Mouse (Mus musculus): ENCODE data around the gene Bicral. TPM values are rescaled to one million over a fixed set of nuclear protein-coding genes. Genes with fewer than 3 reads are reported as not detected.

Gene Bicral
- polyA plus RNA-seq (2012; rRNA removed): 7.2 and 11.8 TPM in 2 replicates

DNA sequence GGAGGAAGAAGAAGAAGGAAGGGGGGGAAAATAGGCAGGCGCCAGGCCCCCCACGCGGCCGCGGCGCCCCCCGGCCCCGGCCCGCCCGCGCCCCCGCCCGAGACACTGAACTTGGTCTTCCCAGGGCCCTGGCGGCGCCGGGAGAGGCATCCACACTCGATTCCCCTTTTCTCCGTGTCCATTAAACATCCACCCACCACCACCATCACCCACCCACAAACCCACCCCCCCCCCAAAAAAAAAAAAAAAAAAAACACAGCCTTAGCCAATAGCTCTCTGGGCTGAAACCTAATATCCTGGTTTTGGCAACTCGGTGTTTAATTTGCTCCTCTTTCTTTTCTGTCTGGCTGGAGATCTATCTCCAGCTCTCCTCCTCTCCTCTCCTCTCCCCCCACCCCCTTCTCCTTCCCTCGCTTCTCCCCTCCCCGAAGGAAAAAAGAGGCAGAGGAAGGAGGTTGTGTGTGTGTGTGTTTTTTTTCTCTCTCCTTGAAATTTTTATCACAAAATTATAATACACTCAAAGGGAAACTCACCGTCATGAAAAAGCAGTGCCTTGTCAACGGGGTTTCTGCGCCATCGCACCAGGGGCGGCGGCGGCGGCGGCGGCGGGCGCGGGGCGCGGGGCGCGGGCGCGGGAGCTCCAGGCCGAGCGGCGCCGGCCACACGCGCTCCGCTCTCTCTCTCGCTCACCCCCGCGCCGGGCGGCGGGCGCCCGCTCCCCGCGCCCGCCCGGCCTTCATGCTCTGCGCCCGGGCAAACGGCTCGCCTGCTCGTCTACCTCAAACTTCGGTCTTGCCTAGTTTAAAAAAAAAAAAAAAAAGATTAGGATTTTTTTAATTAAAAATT, at the start of gene Bicral:
Bicral (minus strand) TSS at position 580 of the 846 bp plus-strand sequence.

DNA sequence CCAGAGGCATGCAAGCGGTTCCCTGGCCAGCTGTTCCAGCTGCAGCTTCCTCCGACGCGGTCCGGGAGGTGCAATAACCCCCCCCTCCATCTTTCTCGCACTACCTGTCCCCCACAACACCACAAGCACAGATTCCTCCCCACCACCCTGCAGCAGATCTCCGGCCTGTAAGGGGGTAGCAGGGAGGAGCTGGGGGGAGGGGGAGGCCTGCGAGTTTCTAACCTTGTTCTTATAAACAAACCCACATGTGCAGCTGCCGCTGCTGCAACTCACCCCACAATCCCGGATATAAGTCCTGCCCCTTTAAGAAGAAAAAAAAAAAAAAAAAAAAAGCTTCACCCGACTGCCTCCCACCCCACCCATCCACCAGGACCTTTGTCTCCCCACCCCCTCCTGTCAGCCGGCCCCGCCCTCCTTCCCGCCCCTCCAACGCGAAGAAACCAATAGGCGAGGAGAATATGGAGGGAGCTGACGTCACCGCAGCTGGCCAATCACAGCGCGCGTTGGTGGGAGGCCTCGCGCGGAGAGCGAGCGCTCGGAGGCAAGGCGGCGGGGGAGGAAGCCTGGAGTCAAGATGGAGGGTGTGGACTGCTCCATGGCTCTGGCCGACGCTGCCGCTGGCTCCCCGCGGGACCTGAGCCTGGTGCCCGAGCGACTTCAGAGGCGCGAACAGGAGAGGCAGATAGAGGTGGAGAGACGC, 32.0 kb upstream of the Bicral start, which contains the start of gene Tbcc:
Tbcc (plus strand) TSS at position 569 of the 700 bp plus-strand sequence.

DNA sequence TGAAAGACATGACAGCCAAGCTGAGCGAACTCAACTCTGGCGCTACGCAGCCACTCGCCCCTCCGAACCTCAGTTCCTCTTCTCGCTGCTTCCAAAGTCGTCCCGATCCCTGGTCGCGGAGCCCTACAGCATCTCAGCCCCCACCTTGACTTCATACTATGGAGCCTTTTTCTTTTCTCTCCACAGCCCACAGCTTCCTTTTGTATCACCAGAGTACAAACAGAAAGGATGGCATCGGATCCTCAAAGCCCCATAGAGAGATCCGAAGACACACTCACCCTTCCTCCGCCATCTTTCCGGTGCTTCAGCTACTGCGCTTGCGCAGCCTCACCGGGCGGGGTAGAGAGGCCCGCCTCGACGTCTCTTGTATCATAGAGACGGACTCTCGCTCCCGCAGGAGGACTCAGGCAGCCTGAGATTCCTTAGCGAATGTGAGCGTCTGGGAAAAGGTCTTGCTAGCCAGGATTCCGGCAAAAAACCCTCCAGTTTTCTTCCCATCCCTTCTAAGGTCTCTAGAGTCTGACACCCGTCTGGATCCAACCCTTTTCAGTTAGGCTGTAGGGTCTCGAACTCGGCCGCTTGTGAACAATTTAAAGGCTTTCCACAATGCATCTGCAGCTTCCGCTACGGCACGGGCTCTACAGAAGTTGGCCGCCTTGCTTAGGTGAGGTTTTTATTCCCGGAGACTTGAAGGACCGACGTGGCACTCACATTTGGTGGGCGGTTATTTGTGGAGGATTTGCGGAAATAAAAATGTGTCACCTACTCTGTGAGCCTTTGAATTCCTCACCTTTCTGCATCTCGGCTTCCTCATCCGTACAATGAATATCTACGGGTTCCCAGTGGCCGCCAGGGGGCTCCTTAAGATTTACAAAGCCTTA, 75.7 kb downstream of the Bicral start, which contains the start of gene Rpl7l1:
Rpl7l1 (minus strand) TSS at position 332 of the 881 bp plus-strand sequence.

DNA sequence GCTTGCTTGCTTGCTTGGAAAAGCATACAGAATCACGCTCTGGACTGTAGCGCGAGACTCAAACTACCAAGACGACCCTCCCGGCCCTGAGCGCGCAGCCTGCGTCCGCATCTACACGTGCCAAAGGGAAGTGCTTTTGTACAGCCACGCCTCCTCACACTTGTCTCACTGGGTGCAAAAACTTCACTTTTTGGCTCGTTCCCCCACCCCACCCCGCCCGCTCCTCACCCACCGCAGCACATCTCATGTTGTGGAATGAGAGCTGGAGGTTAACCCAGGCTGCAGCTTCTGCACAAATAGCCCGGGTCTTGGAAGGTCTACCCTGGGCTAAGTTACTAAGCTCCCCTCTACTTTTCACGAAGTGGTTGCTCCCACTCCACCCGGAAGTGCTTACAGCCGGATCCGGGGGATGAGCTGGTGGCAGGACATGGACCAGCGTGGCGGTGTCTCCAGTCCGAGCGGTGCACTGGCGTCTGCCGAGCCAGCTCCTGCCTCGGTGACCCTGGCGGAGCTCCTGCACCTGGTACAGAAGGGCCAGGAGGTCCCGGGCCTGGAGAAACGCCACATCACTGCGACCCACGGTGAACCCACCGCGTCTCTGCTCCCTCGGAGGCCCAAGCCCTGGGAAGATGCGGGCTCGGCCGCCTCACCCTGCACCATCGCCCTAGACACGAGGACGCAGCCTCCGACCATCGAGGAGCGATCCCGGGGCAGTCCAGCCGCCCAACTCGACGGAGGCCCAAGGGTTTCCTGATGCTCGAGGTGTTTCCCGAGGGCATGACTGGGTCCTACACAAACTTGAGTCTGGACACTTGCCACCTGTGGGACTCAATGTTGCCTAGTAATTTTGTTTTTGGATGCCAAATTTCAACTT, 85.6 kb downstream of the Bicral start, which contains the start of gene 2310039H08Rik:
2310039H08Rik (plus strand) TSS at position 232 of the 874 bp plus-strand sequence.

DNA sequence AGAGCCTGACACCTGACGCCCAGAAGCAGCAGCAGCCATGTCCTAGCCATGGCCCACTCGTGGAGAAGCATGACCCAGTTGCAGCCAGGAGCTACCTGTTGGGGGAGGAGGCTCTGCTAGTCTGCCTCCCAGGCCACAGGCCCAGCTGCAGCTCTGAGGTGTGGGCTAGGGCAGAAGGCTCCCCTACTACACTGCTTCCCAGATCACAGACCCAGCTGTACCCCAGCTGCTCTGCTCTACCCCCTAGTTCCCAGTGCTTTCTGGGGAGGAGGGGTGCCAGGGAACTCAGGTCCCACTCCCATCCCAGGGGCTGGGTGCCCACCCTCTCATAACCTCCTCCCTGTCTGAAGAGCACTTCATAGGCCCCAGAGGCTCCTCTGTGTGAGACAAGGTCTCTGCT, 94.7 kb downstream of the Bicral start, which contains the start of gene Ptcra:
Ptcra (minus strand) TSS at position 169 of the 400 bp plus-strand sequence.

DNA sequence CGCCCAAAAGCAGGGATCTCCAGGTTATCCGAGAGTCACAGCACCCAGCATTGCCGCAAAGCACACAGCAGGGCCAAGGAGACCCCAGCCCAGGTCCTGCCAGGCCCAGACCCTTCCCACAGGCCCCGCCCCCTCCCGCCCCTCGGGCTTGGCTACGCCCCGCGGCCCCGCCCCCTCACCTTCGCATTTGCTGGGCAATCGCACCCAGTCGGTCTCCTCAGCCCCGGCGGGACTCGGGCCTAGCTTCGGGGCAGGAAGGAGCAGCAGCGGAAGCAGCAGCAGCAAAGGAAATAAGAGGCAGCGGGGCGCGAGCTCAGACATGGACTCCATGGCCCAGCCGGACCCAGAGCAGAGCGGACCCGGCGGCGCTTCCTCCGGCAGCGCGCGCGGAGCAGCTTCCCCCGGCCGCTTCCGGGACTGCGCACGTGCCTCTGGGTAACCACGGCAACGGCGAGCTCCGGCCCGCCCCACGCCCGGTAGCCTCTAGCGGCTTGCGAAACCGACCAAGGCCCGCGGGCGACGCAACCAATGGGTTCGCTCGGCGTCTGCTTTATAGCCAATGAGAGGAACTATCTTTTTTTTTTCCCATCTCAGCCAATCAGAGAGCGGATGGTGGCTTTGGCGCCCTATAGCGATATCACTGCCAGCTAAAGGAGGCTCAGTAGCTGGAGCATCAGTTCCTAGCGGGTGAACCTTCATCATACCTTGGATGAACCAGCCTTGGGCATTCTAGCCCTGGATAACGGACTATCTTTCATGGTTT, 106.3 kb downstream of the Bicral start, which contains the start of gene Cnpy3:
Cnpy3 (minus strand) TSS at position 421 of the 763 bp plus-strand sequence.

Other genes starting within 250 kb of the Bicral start
- 40.7 and 60.1 TPM in 2 replicates for gene Ptk7, start 229.0 kb downstream of the Bicral start, polyA plus RNA-seq (2012; rRNA removed)
- gene Klc4, start 212.5 kb downstream of the Bicral start, polyA plus RNA-seq (2012; rRNA removed): 25.8 and 35.8 TPM in 2 replicates
- gene Mrpl2, start 212.3 kb downstream of the Bicral start, polyA plus RNA-seq (2012; rRNA removed): 63.5 and 65.5 TPM in 2 replicates
- 89.0 and 89.5 TPM in 2 replicates for gene Cul7, start 208.1 kb downstream of the Bicral start, polyA plus RNA-seq (2012; rRNA removed)
- 43.1 and 50.9 TPM in 2 replicates for gene Rrp36, start 184.1 kb downstream of the Bicral start, polyA plus RNA-seq (2012; rRNA removed)
- 117 and 118 TPM in 2 replicates for gene Mea1, start 179.7 kb downstream of the Bicral start, polyA plus RNA-seq (2012; rRNA removed)
- gene Klhdc3, start 177.6 kb downstream of the Bicral start, polyA plus RNA-seq (2012; rRNA removed): 94.0 and 115 TPM in 2 replicates
- gene Ppp2r5d, start 153.4 kb downstream of the Bicral start, polyA plus RNA-seq (2012; rRNA removed): 106 and 117 TPM in 2 replicates
- 33.4 and 35.8 TPM in 2 replicates for gene Pex6, start 147.0 kb downstream of the Bicral start, polyA plus RNA-seq (2012; rRNA removed)
- 0.88 and 1.5 TPM in 2 replicates for gene Gnmt, start 129.3 kb downstream of the Bicral start, polyA plus RNA-seq (2012; rRNA removed)
- gene Cnpy3, start 106.3 kb downstream of the Bicral start, polyA plus RNA-seq (2012; rRNA removed): 45.3 and 56.8 TPM in 2 replicates
- 0.16 and 0.22 TPM in 2 replicates for gene Ptcra, start 94.8 kb downstream of the Bicral start, polyA plus RNA-seq (2012; rRNA removed)
- gene 2310039H08Rik, start 85.8 kb downstream of the Bicral start, polyA plus RNA-seq (2012; rRNA removed): 39.4 and 41.2 TPM in 2 replicates
- gene Rpl7l1, start 75.8 kb downstream of the Bicral start, polyA plus RNA-seq (2012; rRNA removed): 145 and 156 TPM in 2 replicates
- 31.5 and 56.9 TPM in 2 replicates for gene Tbcc, start 32.2 kb upstream of the Bicral start, polyA plus RNA-seq (2012; rRNA removed)
- not detected in 2 replicates for gene Prph2, start 52.0 kb upstream of the Bicral start, polyA plus RNA-seq (2012; rRNA removed)
- 23.9 and 29.9 TPM in 2 replicates for gene Ubr2, start 152.1 kb upstream of the Bicral start, polyA plus RNA-seq (2012; rRNA removed)

All from central nervous system, embryonic 11.5 days (tissue).